Mouse (Mus musculus) bone marrow macrophage, adult 2 months (primary cell): ENCODE data around the gene Snx1.

Experiments
- CTCF ChIP-seq: IDR thresholded peaks from 2 replicates; pipeline ENCODE4 v1.5.1; 2012; ENCODE audit warnings: low read depth, mild to moderate bottlenecking, low read length, moderate library complexity
- POLR2A ChIP-seq: IDR thresholded peaks from 2 replicates; pipeline ENCODE4 v1.6.1; 2012; ENCODE audit warnings: mild to moderate bottlenecking, low read depth, low read length, borderline replicate concordance

- TF ChIP-seq CTCF (no peak), POLR2A (no peak)
Observed at GRCm38 (mm10) chr9:66152011-66152410, 25.6 kb upstream of the Snx1 start.
